Mouse (Mus musculus) liver, embryonic 14.5 days (tissue): Measurements from ENCODE around the gene Gm1527. TPM values are rescaled to one million over a fixed set of nuclear protein-coding genes. Genes with fewer than 3 reads are reported as not detected.
"Not testable (repeated sequence)": the region's sequence is repeated elsewhere in the genome, so short reads cannot be mapped to it uniquely, and the experiment has no call there.

Experiments used
- ATAC-seq: fragments of 200-750 bp; cut with Nextera tagmentation; 2 replicates; pipeline ENCODE4 v1.8.0; 2017; ENCODE audit warnings: moderate number of reproducible peaks, mild to moderate bottlenecking, moderate library complexity; ENCODE audit not compliant: insufficient read depth
- DNase-seq, 3 experiments: peaks; one replicate each; pipeline ENCODE4 v3.0.0-alpha.2; 2012 to 2013; ENCODE audit warnings: low read depth in 3 of 3, low spot score in 3 of 3
- H3K27ac ChIP-seq: fragments of 300-500 bp; sonication (generic); 2 replicates; pipeline ENCODE4 v1.5.1; 2014; ENCODE audit warnings: moderate library complexity, mild to moderate bottlenecking, control low read depth, inconsistent platforms
- H3K27me3 ChIP-seq: fragments of 300-500 bp; sonication (generic); 2 replicates; pipeline ENCODE4 v1.6.1; 2014; ENCODE audit warnings: mild to moderate bottlenecking, low read length, moderate library complexity; ENCODE audit not compliant: control insufficient read depth, insufficient read depth
- H3K36me3 ChIP-seq: fragments of 300-500 bp; sonication (generic); replicated peaks from 2 replicates; pipeline ENCODE4 v1.6.1; 2014; ENCODE audit warnings: low read depth; ENCODE audit not compliant: control insufficient read depth, insufficient read depth
- H3K4me1 ChIP-seq, 2 experiments: fragments of 200-500 bp in 1 of 2; fragments of 300-500 bp in 1 of 2; sonication (generic) in 1 of 2; replicated peaks; 2 replicates each; pipeline ENCODE4 v1.6.1; 2012 to 2014; ENCODE audit warnings: antibody characterized with exemption in 1 of 2, inconsistent platforms in 1 of 2, low read length in 1 of 2; ENCODE audit not compliant: control insufficient read depth in 2 of 2, insufficient read depth in 2 of 2
- H3K4me2 ChIP-seq: fragments of 300-500 bp; sonication (generic); 2 replicates; pipeline ENCODE4 v1.6.1; 2014; ENCODE audit warnings: low read depth, mild to moderate bottlenecking, control low read depth, moderate library complexity
- H3K4me3 ChIP-seq, 2 experiments: fragments of 200-500 bp in 1 of 2; fragments of 300-500 bp in 1 of 2; sonication (generic) in 1 of 2; 2 replicates each; pipeline ENCODE4 v1.5.1; 2012 to 2014; ENCODE audit warnings: low read depth in 2 of 2, low read length in 2 of 2, mild to moderate bottlenecking in 2 of 2, control low read depth in 1 of 2, inconsistent platforms in 1 of 2, moderate library complexity in 1 of 2; ENCODE audit not compliant: insufficient read depth in 1 of 2
- H3K9ac ChIP-seq: fragments of 300-500 bp; sonication (generic); replicated peaks from 2 replicates; pipeline ENCODE4 v1.6.1; 2014; ENCODE audit warnings: mild to moderate bottlenecking, control low read depth, moderate library complexity
- H3K9me3 ChIP-seq: fragments of 300-500 bp; sonication (generic); 2 replicates; pipeline ENCODE4 v1.6.1; 2016; ENCODE audit warnings: low read length, mixed read lengths; ENCODE audit not compliant: control insufficient read depth
- CTCF ChIP-seq: IDR thresholded peaks from 2 replicates; pipeline ENCODE4 v1.5.1; 2016; ENCODE audit warnings: antibody characterized with exemption, low read depth, control low read depth
- EP300 ChIP-seq: IDR thresholded peaks from 2 replicates; pipeline ENCODE4 v1.6.1; 2016; ENCODE audit warnings: antibody characterized with exemption, low read depth
- WGBS: fragments of 180-500 bp; shearing (Covaris S2); extraction: QIAGEN DNeasy Blood & Tissue Kit; methylation state at CpG from one replicate; pipeline ENCODE4 v1.1.7; 2014; ENCODE audit not compliant: insufficient replicate concordance; 5-methylcytosine and 5-hydroxymethylcytosine counted together
- polyA plus RNA-seq, 2 experiments: library from polyadenylated mRNA; depleted of rRNA in 1 of 2; stranded (reverse) in 1 of 2; unstranded in 1 of 2; fragments of >200 nt; fragmentation: Nextera tagmentation in 1 of 2; extraction: Ambion mirVana in 1 of 2; gene quantifications; 2 replicates each; pipeline versions ENCODE4 v1.2.1 to v1.2.3; 2012 to 2014

The Gm1527 gene
- polyA plus RNA-seq (2012; rRNA removed) = not detected in 2 replicates
- not detected in 2 replicates for polyA plus RNA-seq (2014; fragmentation: Nextera tagmentation; extraction: Ambion mirVana)

GRCm38 (mm10) chr3:28892317-28892716 lies at the start of gene Gm1527:
TSS of gene Gm1527 (plus strand) at chr3:28892617.
- Histone ChIP-seq H3K36me3 (no peaks in the 10 kb centered on the region), H3K4me3 (no peak within 1 kb of the TSS), H3K4me1 (no peaks in the 10 kb centered on the region), H3K4me2 (no peak within 1 kb of the TSS), H3K9ac (no peak within 1 kb of the TSS), H3K27me3 (no peaks in the 10 kb centered on the region), H3K27ac (no peak within 1 kb of the TSS), H3K9me3 (no peaks in the 10 kb centered on the region)
- TF ChIP-seq CTCF (no peak), EP300 (no peak)
- 43% methylated on average over 1 of the region's 1 CpGs for WGBS
- DNase-seq = no peak
- ATAC-seq = no peak

DNA sequence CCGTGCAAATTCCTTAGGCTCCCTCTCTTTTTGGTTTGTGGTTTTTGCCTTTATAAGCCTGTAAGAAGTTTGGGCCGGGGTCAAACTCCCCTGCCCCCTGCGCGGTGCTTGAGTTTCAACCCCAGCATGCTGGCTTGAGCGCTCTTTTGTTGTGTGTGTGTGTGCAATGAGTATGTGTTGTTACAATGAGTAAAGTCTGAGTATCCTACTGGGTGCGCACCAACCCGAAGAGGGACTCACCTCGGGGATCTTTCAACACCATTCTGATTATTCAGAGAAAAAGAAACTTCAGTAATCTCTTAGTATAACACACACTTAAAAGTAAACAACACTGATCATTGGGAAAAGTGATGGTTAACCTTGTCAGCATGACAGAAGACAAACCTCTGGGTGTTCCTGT lies 49.2 kb upstream of the Gm1527 start:
- no peaks in the 10 kb centered on the region for H3K4me1 ChIP-seq
- H3K9ac ChIP-seq = no peak overlapping the region
- no peaks in the 10 kb centered on the region for H3K36me3 ChIP-seq
- no peak overlapping the region for H3K4me3 ChIP-seq
- WGBS = 52% methylated on average over 8 of the region's 8 CpGs
- no peak overlapping the region for H3K27ac ChIP-seq
- TF ChIP-seq CTCF (no peak), EP300 (no peak)
- DNase-seq (no peak), ATAC-seq (no peak)
- H3K27me3 ChIP-seq = no peaks in the 10 kb centered on the region
- H3K4me2 ChIP-seq = no peak overlapping the region
- H3K9me3 ChIP-seq = no peaks in the 10 kb centered on the region

- no peak for TF ChIP-seq CTCF
- no peak for TF ChIP-seq EP300
- no peaks in the 10 kb centered on the region for H3K36me3 ChIP-seq
- H3K9me3 ChIP-seq = no peaks in the 10 kb centered on the region
- H3K27ac ChIP-seq = no peak overlapping the region
- no peaks in the 10 kb centered on the region for H3K4me1 ChIP-seq
- DNase-seq = no peak
- ATAC-seq = no peak
- H3K4me2 ChIP-seq = no peak overlapping the region
- H3K4me3 ChIP-seq = no peak overlapping the region
- no peak overlapping the region for H3K9ac ChIP-seq
- no peaks in the 10 kb centered on the region for H3K27me3 ChIP-seq
Observed at GRCm38 (mm10) chr3:28847115-28847514, 45.3 kb upstream of the Gm1527 start.

DNA sequence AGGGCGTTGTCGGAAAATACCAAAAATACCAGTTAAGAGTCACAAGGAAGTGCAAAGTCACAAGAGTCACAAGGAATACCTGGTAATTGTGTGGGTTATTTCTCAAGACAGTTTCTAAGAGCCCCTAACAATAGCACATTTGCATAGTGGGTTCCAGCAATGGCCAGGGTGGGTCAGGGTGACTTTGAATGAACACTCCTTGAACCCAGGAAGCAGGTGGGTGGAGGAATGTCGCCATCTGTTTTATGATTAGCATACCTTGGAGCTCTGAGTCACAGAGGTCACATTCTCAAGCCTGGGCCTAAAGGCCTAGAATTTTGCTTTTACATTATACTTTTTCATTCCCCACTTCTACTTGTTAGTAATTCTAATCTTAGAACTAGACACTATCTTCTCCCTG lies 40.2 kb upstream of the Gm1527 start:
- 53% methylated on average over 3 of the region's 3 CpGs for WGBS
- not testable (repeated sequence) for H3K27ac ChIP-seq, ATAC-seq, H3K4me1 ChIP-seq, H3K36me3 ChIP-seq, H3K4me3 ChIP-seq, H3K27me3 ChIP-seq, H3K4me2 ChIP-seq, DNase-seq, H3K9ac ChIP-seq, H3K9me3 ChIP-seq

DNA sequence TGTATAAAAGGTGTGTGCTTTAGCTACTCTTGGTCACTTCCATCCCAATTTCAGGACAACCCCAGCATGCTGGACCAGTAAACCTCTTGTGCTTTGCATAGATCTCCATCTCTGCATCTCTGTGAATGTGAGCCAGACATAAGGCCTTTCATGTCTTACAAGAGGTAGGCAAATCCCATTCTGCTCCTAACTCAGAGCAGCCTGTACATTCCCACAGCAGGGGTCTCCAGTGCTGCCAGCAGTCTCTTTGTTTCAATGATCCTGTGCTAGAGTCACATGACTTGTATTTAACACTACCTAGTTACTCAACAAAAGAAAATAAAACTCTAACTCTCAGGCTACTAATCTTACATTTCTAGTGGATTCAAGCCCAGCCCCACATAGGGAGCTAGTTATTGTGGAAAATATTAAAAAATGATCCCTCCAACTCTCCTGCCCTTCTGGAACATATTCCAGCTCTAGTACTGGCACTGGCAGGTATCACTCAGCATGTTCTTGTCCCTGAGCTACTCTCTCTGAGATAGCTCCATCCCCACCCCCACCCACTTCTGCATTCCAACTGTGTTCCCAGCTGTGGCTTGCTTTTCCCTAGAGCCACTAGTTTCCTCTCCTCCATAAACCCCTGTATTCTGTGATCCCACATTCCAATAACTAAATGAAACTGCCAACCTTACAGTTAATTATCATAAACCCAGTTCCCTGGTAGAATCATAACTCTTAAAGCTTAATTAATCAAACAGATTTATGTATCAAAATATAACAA lies 32.6 kb upstream of the Gm1527 start:
- not testable (repeated sequence) for H3K4me1 ChIP-seq, H3K36me3 ChIP-seq, H3K27me3 ChIP-seq, H3K9ac ChIP-seq, ATAC-seq, DNase-seq, H3K27ac ChIP-seq, H3K9me3 ChIP-seq, H3K4me3 ChIP-seq, H3K4me2 ChIP-seq

DNA sequence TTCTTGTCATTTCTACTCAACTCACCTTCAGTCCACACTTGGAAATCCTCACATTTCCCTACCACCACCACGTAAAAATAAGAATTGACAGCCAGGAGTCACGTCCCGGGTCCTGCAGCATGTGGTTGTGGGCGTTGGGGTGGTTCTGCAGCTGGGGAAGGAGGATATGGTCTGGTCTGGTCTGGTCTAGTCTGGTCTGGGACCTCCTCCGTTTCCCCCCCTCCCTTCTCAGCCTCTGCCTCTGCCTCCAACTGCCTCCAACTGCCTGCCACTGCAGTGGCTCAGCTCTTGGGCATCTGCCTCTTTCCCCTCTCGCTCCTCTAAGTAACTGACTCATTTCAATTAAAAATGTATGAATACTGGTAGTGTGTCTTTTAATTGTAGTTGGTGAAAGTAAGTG lies 4.5 kb downstream of the Gm1527 start:
- not testable (repeated sequence) for H3K27ac ChIP-seq, DNase-seq, H3K36me3 ChIP-seq, H3K4me2 ChIP-seq, H3K4me3 ChIP-seq, H3K9ac ChIP-seq, H3K9me3 ChIP-seq, ATAC-seq, H3K4me1 ChIP-seq, H3K27me3 ChIP-seq
- WGBS = 27% methylated on average over 6 of the region's 6 CpGs
